Mouse (Mus musculus) right cerebral cortex, adult 18-20 months (tissue): ENCODE results near the gene Cxxc4.
A peak's percentile ranks its signal among the peaks of the same experiment; 100 is the strongest.

Source experiments
- DNase-seq: peaks from one replicate; pipeline ENCODE4 v3.0.0; 2022; ENCODE audit warnings: mixed read lengths

Cxxc4 gene

GRCm38 (mm10) chr3:134254221-134254620 is 17.9 kb downstream of the Cxxc4 start:
- DNase-seq = no peak

DNA sequence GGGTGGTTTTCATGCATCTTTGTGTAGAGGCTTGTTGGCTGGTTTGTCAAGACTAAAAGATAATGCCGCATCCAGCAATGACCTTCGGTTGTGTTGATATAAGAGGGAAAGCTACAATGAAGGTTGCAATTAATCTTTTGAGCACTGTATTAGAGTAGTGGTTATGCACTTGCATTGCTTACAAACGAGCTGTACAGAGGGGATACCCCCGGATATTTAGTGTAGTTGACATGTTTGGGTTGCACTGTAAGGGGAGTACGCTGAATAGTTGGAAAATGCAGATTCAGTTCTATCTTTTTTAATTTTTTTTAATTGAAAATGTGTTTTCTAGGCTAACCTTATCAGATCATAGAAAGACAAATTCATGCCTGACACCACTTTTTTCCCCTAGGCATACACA is 22.4 kb downstream of the Cxxc4 start:
- DNase-seq = no peak

GRCm38 (mm10) chr3:134259300-134259699 is 23.0 kb downstream of the Cxxc4 start:
- DNase-seq = no peak

- DNase-seq = no peak
These were observed 43.4 kb downstream of the Cxxc4 start for GRCm38 (mm10) chr3:134279655-134280054.

- DNase-seq = peak; percentile 13
These were observed 45.5 kb downstream of the Cxxc4 start for GRCm38 (mm10) chr3:134281527-134282370.

- DNase-seq = no peak
These were observed 58.9 kb downstream of the Cxxc4 start for GRCm38 (mm10) chr3:134295217-134295616.

- no peak for DNase-seq
These were observed 66.6 kb downstream of the Cxxc4 start for GRCm38 (mm10) chr3:134302681-134303491.

DNA sequence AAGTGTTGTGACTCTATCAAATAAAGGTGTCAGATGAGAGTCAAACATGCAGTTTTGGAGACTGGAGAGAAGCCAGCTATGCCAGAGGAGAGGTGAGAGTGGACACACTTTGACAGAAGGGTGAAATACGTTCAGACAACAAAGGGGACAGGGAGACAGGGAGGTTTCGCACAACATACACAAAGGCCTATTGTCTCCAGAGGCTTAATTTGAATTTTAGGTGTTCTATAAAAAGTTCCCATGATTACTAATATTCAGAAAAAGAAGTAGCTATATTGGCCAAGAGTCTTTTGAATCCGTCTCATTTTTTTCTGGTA is 67.2 kb downstream of the Cxxc4 start:
- no peak for DNase-seq

GRCm38 (mm10) chr3:134306507-134306906 is 70.2 kb downstream of the Cxxc4 start:
- no peak for DNase-seq

DNA sequence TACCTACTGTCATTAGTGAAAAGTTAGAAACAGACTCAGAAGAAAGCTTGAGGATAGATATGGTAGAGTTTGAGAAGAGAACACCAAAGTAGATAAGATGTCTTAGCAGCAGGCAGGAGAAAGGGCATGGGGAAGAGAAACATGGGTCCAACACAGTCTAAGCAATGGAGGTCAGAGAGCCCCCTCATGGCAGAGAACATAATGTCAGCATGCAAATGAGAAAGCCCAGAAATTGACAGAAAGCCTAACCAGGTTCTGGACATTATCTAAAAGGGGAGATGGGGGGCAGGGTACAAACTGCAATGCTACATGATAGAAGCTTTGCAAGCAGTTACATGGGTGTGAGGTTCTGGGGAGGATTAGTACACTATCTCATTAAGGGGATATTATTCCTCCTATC is 71.5 kb downstream of the Cxxc4 start:
- no peak for DNase-seq
